Mouse (Mus musculus) testis, adult 2 months (tissue): ENCODE measurements around the gene Ppp4r3a.

Experiments used
- CTCF ChIP-seq: fragments of 200-500 bp; IDR thresholded peaks from 2 replicates; pipeline ENCODE4 v1.5.1; 2012; ENCODE audit warnings: low read depth, mild to moderate bottlenecking, inconsistent platforms, low read length, moderate library complexity; ENCODE audit not compliant: control insufficient read depth, insufficient read depth, insufficient replicate concordance
- POLR2A ChIP-seq: fragments of 200-500 bp; IDR thresholded peaks from 2 replicates; pipeline ENCODE4 v1.6.1; 2012; ENCODE audit warnings: low read depth, mild to moderate bottlenecking, inconsistent platforms, low read length, moderate library complexity; ENCODE audit not compliant: control insufficient read depth

- TF ChIP-seq CTCF (no peak), POLR2A (no peak)
Observed at GRCm38 (mm10) chr12:101105571-101105970, 22.1 kb upstream of the Ppp4r3a start.
